Comparison of ENCODE assay signal across 13 mouse cellular contexts in the genomic region with DNA sequence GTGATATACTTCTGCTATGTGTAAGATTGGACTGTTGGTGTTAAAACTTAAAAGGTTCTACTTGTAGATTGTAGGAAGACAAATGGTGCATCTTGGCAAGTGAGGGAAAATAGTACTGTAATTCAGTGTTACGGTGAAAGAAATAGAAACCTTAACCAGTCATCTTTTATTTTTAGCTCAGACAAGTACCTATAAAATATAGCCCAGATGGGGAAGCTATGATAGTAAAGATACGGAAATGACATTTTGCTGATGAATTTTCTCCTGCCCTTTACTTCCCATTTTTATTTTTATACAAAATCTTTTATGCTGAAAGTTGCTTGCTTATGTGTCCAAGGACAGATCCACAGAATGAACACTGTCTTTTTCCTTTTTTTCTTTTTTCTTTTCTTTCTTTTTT.
"Had no signal": no experiment of that assay in that cellular context is flagged by ENCODE, and none has a peak within 500 bp of the region (broad histone marks: within the 10 kb centered on the region; RNA-seq: fewer than 3 reads in every experiment).

No protein-coding gene starts in this region.

- ATAC-seq: liver, postnatal 0 days; lung, postnatal 0 days; midbrain, embryonic 15.5 days had no signal

- DNase-seq: kidney, adult 18-20 months; kidney, adult 9 months; kidney, postnatal 14 days; kidney, postnatal 4 days; left cerebral cortex, postnatal 4 days; liver, postnatal 0 days; lung, embryonic 14.5 days; lung, postnatal 36 days; retina, postnatal 1 day; right cerebral cortex, postnatal 25 days; thymus, postnatal 25 days had no signal
